Mouse (Mus musculus): ENCODE results near the gene Secisbp2. TPM values are rescaled to one million over a fixed set of nuclear protein-coding genes. Genes with fewer than 3 reads are reported as not detected.

Secisbp2 gene
- polyA plus RNA-seq (2017; shearing (Covaris generic)) = 41.5 TPM

DNA sequence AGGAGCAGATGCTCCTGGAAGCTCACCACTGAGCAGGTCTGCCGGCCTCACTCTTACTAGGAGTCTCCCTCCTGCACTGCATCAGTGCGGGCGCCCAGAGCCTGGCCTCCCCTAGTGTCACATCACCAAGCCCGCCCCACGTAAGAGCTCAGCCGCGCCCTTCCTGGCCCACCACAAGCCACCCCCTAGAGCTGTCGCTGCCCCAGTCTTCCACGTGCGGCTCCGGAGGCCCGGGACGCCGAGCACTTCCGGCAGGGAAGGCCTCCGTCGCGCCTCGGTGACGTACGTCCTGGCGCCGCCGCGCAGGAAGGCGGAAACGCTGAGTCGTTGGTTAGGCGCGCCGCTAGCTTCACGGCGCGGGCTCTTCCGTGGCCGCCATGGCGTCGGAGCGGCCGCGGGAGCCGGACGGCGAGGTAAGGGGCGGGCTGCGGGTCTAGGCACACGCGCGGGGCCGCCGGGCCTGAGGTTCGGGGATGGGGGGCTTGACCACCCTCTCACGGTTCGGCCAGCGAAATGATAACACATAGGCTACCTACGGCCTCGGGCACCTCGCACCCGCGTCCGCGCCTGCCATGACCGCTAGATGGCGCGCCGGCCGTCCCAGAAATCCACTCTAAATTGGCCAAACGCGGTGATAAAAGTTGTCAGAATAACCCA, at the start of gene Secisbp2:
TSS of gene Secisbp2 (plus strand) at position 290 of the 657 bp plus-strand sequence.

GRCm38 (mm10) chr13:51644829-51645789, 6.4 kb upstream of the Secisbp2 start, which contains the start of gene Cks2:
Gene Cks2 (plus strand): TSS chr13:51645232.

Other genes with a start within 250 kb of the Secisbp2 start
- gene S1pr3, start 243.1 kb upstream of the Secisbp2 start, polyA plus RNA-seq (2017; shearing (Covaris generic)) = 0.16 TPM
- 0.07 TPM for gene Shc3, start 82.3 kb upstream of the Secisbp2 start, polyA plus RNA-seq (2017; shearing (Covaris generic))
- gene Cks2, start 6.5 kb upstream of the Secisbp2 start, polyA plus RNA-seq (2017; shearing (Covaris generic)) = 28.8 TPM
- gene Sema4d, start 142.1 kb downstream of the Secisbp2 start, polyA plus RNA-seq (2017; shearing (Covaris generic)) = 240 TPM
- gene Gadd45g, start 195.0 kb downstream of the Secisbp2 start, polyA plus RNA-seq (2017; shearing (Covaris generic)) = 37.8 TPM